Mouse (Mus musculus) intestine, embryonic 14.5 days (tissue): ENCODE measurements around the gene BC030870. TPM values are rescaled to one million over a fixed set of nuclear protein-coding genes. Genes with fewer than 3 reads are reported as not detected.

Experiments used
- ATAC-seq: fragments of 200-750 bp; cut with Nextera tagmentation; replicated peaks from 2 replicates; pipeline ENCODE4 v1.8.0; 2017; ENCODE audit warnings: low read depth, moderate number of reproducible peaks, moderate TSS enrichment, moderate library complexity; ENCODE audit not compliant: low FRiP score, low TSS enrichment
- DNase-seq: peaks from one replicate; pipeline ENCODE4 v3.0.0-alpha.2; 2018; ENCODE audit warnings: low spot score
- H3K27ac ChIP-seq: fragments of 300-500 bp; sonication (generic); 2 replicates; pipeline ENCODE4 v1.5.1; 2014; ENCODE audit warnings: low read depth, mild to moderate bottlenecking, control low read depth
- H3K27me3 ChIP-seq: fragments of 300-500 bp; sonication (generic); replicated peaks from 2 replicates; pipeline ENCODE4 v1.6.1; 2014; ENCODE audit warnings: low read length, control low read depth; ENCODE audit not compliant: control insufficient read depth, insufficient read depth
- H3K36me3 ChIP-seq: fragments of 300-500 bp; sonication (generic); 2 replicates; pipeline ENCODE4 v1.6.1; 2014; ENCODE audit warnings: low read length, control low read depth; ENCODE audit not compliant: control insufficient read depth, insufficient read depth
- H3K4me1 ChIP-seq: fragments of 300-500 bp; sonication (generic); replicated peaks from 2 replicates; pipeline ENCODE4 v1.6.1; 2014; ENCODE audit warnings: low read length, control low read depth, mixed read lengths; ENCODE audit not compliant: control insufficient read depth, insufficient read depth
- H3K4me2 ChIP-seq: fragments of 300-500 bp; sonication (generic); 2 replicates; pipeline ENCODE4 v1.6.1; 2014; ENCODE audit warnings: low read length
- H3K4me3 ChIP-seq: fragments of 300-500 bp; sonication (generic); 2 replicates; pipeline ENCODE4 v1.5.1; 2014; ENCODE audit warnings: low read depth, low read length, control low read depth, mixed read lengths
- H3K9ac ChIP-seq: fragments of 300-500 bp; sonication (generic); 2 replicates; pipeline ENCODE4 v1.6.1; 2014; ENCODE audit warnings: mild to moderate bottlenecking, low read length
- H3K9me3 ChIP-seq: fragments of 300-500 bp; sonication (generic); 2 replicates; pipeline ENCODE4 v1.6.1; 2016; ENCODE audit warnings: low read length, control low read depth; ENCODE audit not compliant: control insufficient read depth
- WGBS: fragments of 180-500 bp; shearing (Covaris S2); extraction: QIAGEN DNeasy Blood & Tissue Kit; methylation state at CpG from one replicate; pipeline ENCODE4 v1.1.7; 2014; 5-methylcytosine and 5-hydroxymethylcytosine counted together
- polyA plus RNA-seq: library from polyadenylated mRNA; unstranded; fragments of >200 nt; fragmentation: Nextera tagmentation; extraction: Ambion mirVana; gene quantifications from 2 replicates; pipeline ENCODE4 v1.2.1, GENCODE M21; 2014

Gene BC030870
- polyA plus RNA-seq, 1 experiment from 2014 or later, result 14.3 TPM

DNA sequence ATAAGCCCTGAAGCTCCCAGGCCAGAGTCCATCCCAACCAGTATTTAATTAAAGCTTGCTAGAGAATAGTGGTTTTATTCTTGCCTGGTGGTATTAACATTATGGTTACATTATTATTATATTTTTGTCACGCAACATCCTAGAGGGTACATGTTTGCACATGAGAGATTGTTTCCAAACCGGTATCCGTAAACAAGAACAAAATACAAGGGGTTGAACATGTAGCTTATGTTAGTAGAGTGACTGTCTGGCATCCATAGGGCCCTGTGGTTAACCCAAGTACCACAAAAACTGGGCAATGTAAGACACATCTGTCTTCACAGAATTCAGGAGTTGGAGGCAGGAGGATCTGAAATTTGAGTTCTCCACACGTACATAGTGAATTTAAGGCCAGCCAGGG, 62.3 kb downstream of the BC030870 start:
- no peaks in the 10 kb centered on the region for H3K36me3 ChIP-seq
- DNase-seq (no peak), ATAC-seq (no peak)
- H3K4me3 ChIP-seq, result no peak overlapping the region
- no peak overlapping the region for H3K27ac ChIP-seq
- H3K27me3 ChIP-seq, result no peaks in the 10 kb centered on the region
- 89% methylated on average over 4 of the region's 4 CpGs for whole genome bisulfite sequencing
- no peaks in the 10 kb centered on the region for H3K9me3 ChIP-seq
- H3K9ac ChIP-seq, result no peak overlapping the region
- no peaks in the 10 kb centered on the region for H3K4me1 ChIP-seq
- no peak overlapping the region for H3K4me2 ChIP-seq

DNA sequence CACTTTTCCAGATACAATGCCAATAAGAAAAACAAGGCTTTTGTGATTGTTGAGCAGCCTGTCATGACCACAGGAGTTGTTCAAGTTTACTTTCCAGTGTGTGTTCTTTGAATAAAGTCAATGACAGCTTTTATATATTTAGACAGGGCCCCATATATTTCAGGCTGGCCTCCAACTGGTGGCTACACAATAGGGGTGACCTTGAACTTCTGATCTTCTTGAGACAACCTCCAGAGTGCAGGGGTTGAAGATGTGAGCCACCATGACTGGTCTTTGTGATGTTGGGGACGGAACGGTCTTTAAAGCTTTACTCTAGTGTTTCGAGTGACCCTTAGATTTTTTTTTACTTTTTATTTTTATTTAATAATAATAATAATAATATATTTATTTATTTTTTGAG, 63.7 kb downstream of the BC030870 start:
- Histone ChIP-seq H3K4me1 (no peaks in the 10 kb centered on the region), H3K9me3 (no peaks in the 10 kb centered on the region), H3K4me3 (no peak overlapping the region), H3K27ac (no peak overlapping the region), H3K36me3 (no peaks in the 10 kb centered on the region), H3K9ac (no peak overlapping the region), H3K27me3 (no peaks in the 10 kb centered on the region), H3K4me2 (no peak overlapping the region)
- 97% methylated on average over 3 of the region's 3 CpGs for WGBS
- no peak for DNase-seq
- no peak for ATAC-seq

DNA sequence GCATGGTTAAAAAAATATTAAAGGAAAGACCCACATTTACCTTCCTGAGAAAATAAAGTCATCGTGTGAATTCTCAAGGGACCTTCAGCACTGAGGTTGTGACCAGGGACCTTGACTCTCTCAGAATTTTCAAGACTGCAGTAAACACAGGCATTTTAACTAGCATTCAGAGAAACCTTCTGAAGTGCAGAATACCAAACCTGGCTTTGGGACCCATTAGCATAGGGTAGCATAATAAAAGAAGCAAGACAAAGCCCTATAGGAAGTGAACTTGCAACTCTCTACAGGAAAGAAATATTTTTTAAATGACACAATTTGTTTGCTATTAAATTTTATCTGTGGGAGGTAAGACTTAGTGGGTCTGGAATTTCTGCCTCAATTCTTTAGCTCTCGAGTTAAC, 65.3 kb downstream of the BC030870 start:
- Histone ChIP-seq H3K4me3 (no peak overlapping the region), H3K27me3 (no peaks in the 10 kb centered on the region), H3K4me2 (no peak overlapping the region), H3K4me1 (no peaks in the 10 kb centered on the region), H3K9me3 (no peaks in the 10 kb centered on the region), H3K9ac (no peak overlapping the region), H3K36me3 (no peaks in the 10 kb centered on the region), H3K27ac (no peak overlapping the region)
- no peak for ATAC-seq
- no peak for DNase-seq
- WGBS, result 55% methylated on average over 2 of the region's 2 CpGs

DNA sequence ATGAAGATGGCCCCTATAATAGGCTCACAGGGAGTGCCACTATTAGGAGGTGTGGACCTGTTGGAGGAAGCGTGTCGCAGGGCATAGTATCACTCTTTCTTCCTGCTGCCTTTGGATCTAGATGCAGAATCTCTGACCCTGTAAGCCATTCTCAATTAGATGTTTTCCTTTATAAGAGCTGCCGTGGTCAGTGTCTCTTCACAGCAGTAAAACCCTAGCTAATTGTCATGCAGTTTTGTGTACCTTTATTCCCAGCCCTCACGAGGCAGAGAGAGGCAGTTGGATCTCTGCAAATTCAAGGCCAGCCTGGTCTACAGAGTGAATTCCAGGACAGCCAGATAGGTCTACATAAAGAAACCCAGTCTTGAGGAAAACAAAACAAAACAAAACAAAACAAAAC, 67.2 kb downstream of the BC030870 start:
- ATAC-seq (no peak), DNase-seq (no peak)
- no peak overlapping the region for H3K9ac ChIP-seq
- no peak overlapping the region for H3K27ac ChIP-seq
- no peak overlapping the region for H3K4me2 ChIP-seq
- H3K27me3 ChIP-seq, result no peaks in the 10 kb centered on the region
- H3K4me3 ChIP-seq, result no peak overlapping the region
- H3K4me1 ChIP-seq, result no peaks in the 10 kb centered on the region
- WGBS, result 78% methylated on average over 4 of the region's 4 CpGs
- no peaks in the 10 kb centered on the region for H3K9me3 ChIP-seq
- H3K36me3 ChIP-seq, result no peaks in the 10 kb centered on the region

DNA sequence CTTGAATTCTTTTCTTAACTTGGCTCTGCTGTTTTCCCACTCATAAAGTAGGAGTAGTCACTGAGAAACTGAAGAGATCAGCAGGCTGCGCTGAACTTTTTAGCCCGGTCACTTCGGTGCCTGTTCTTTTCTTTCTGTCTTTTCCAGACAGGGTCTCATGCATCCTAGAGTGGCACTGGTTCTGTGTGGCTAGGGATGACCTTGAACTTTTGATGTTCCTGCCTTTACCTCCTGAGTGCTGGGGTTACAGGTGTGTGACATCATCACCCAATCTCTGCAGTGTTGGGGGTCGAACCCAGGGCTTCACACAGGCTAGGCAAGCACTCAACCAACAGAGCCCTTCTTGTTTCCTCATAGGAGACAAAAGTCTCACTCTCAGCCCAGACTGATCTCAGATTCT, 72.6 kb downstream of the BC030870 start:
- no peaks in the 10 kb centered on the region for H3K36me3 ChIP-seq
- 94% methylated on average over 4 of the region's 4 CpGs for WGBS

DNA sequence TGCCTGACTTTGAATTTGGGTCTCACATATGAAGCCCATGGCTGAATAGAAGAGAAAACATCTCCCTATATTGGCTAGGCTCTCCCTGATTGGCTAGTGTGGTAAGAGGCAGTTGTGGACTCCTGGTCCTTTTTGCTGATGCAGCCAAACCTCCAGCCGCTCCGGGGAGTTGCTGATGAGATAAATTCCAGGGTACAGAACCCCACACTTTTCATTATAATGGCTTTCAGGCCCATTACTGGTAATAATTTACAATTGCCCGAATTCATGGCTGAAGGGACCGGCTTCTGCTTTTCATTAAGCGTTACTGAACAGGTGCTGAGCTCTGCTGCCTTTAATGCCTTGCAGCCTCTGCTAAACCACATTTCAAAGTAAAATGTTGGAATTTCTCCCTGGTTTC, 75.4 kb downstream of the BC030870 start:
- H3K4me2 ChIP-seq, result no peak overlapping the region
- H3K27ac ChIP-seq, result no peak overlapping the region
- no peaks in the 10 kb centered on the region for H3K9me3 ChIP-seq
- no peaks in the 10 kb centered on the region for H3K27me3 ChIP-seq
- H3K4me3 ChIP-seq, result no peak overlapping the region
- no peak overlapping the region for H3K9ac ChIP-seq
- no peaks in the 10 kb centered on the region for H3K4me1 ChIP-seq
- DNase-seq (no peak), ATAC-seq (no peak)
- no peaks in the 10 kb centered on the region for H3K36me3 ChIP-seq
- WGBS, result 36% methylated on average over 5 of the region's 5 CpGs

More for the DNA sequence above, 72.6 kb downstream of the BC030870 start:
- Histone ChIP-seq H3K4me2 (no peak overlapping the region), H3K9me3 (no peaks in the 10 kb centered on the region), H3K27ac (no peak overlapping the region), H3K4me1 (no peaks in the 10 kb centered on the region), H3K9ac (no peak overlapping the region), H3K27me3 (no peaks in the 10 kb centered on the region), H3K4me3 (no peak overlapping the region)
- ATAC-seq (no peak), DNase-seq (no peak)

DNA sequence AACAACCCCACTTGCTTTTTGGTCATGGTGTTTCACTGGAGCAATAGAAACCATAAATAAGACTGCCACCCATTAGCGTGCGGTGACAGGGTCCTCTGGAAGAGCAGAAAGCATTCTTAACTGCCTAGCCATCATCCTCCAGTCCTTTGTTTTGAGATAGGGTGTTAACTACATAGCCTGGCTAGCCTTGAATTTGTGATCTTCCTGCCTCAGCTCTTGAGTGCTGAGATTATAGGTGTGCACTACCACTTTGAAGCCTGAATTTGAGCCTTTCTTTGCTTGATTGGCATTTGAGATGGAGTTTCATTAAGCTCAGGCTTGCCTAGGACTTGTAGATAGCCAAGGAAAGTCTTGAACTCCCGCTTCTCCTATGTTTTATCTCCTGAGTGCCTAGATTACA, 75.8 kb downstream of the BC030870 start:
- H3K4me2 ChIP-seq, result no peak overlapping the region
- ATAC-seq (no peak), DNase-seq (no peak)
- no peaks in the 10 kb centered on the region for H3K9me3 ChIP-seq
- H3K27ac ChIP-seq, result no peak overlapping the region
- H3K9ac ChIP-seq, result no peak overlapping the region
- no peaks in the 10 kb centered on the region for H3K36me3 ChIP-seq
- WGBS, result 68% methylated on average over 3 of the region's 3 CpGs
- H3K27me3 ChIP-seq, result no peaks in the 10 kb centered on the region
- no peaks in the 10 kb centered on the region for H3K4me1 ChIP-seq
- H3K4me3 ChIP-seq, result no peak overlapping the region

DNA sequence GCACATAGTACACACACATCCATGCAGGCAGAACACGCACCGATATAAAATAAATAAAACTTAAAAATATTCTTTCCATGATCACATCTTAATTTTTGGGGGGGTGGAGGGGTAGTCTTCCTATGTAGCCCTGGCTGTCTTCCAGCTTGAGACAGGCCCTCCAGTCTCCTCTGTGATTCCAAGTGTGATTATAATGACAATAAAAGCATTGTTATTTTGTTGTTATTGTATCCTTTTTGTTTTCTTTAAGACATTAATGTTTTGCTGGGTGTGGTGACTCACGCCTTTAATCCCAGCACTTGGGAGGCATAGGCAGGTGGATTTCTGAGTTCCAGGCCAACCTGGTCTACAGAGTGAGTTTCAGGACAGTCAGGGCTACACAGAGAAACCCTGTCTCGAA, 81.6 kb downstream of the BC030870 start:
- H3K9ac ChIP-seq, result no peak overlapping the region
- no peaks in the 10 kb centered on the region for H3K4me1 ChIP-seq
- H3K4me3 ChIP-seq, result no peak overlapping the region
- no peaks in the 10 kb centered on the region for H3K9me3 ChIP-seq
- no peaks in the 10 kb centered on the region for H3K27me3 ChIP-seq
- no peak overlapping the region for H3K27ac ChIP-seq
- DNase-seq (no peak), ATAC-seq (no peak)
- H3K36me3 ChIP-seq, result no peaks in the 10 kb centered on the region
- H3K4me2 ChIP-seq, result no peak overlapping the region
- WGBS, result 83% methylated on average over 4 of the region's 4 CpGs

DNA sequence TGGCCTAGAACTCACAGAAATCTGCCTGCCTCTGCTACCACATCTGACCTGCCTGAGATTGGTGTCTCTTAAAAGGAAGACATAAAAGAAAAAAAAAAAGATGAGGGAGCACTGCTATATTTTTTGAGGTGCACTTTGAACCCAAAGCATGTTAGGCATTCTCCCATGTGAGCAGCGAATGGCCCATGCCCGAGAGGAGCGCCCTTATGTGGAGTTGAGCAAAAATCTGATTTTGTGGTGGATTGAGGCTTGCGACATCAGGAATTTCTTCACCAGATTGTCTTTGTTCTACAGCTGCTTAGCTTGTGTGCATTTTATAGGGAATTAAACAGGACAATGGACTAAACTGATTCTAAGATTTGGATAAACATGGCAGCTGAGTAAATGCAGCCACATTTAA, 82.2 kb downstream of the BC030870 start:
- DNase-seq (no peak), ATAC-seq (no peak)
- no peaks in the 10 kb centered on the region for H3K9me3 ChIP-seq
- 93% methylated on average over 4 of the region's 4 CpGs for WGBS
- H3K4me3 ChIP-seq, result no peak overlapping the region
- no peak overlapping the region for H3K4me2 ChIP-seq
- no peaks in the 10 kb centered on the region for H3K36me3 ChIP-seq
- H3K4me1 ChIP-seq, result no peaks in the 10 kb centered on the region
- no peak overlapping the region for H3K9ac ChIP-seq
- H3K27me3 ChIP-seq, result no peaks in the 10 kb centered on the region
- H3K27ac ChIP-seq, result no peak overlapping the region
